Mouse (Mus musculus): Measurements from ENCODE around the gene Nat14.

GRCm38 (mm10) chr7:4919971-4920370, 1.9 kb upstream of the Nat14 start:
- TF ChIP-seq CTCF (IDR thresholded peaks at IDR 0.05; ENCODE audit: low read depth) (no peak), EP300 (IDR thresholded peaks at IDR 0.05; ENCODE audit: low read depth) (no peak)
